Mouse (Mus musculus) megakaryocyte, embryonic 14.5 days (primary cell): ENCODE data around the gene Atg10.

Source experiments
- FLI1 ChIP-seq: IDR thresholded peaks from 2 replicates; pipeline ENCODE4 v1.6.1; 2012; ENCODE audit warnings: low read length, inconsistent platforms, mixed read lengths
- GATA1 ChIP-seq: IDR thresholded peaks from 3 replicates; pipeline ENCODE4 v1.6.1; 2012; ENCODE audit warnings: mixed read lengths, low read length, inconsistent platforms, borderline replicate concordance

DNA sequence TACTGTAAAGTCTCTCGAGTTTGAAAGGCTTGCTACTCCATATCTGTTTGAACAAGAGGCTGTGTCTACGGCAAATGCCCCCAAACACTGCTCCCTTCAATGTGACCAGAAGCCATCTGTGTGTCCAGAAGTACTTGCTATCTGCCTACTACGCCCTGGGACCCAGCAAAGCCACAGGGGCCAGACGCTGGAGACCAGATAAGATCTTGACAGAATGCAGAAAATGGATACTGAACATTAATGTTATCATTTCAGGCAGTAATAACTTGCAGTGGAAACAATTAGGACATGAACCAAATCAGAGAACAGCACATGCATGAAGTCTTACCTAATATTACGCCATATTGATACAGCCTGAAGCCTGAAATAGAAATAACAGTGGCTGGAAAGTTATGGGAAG is 56.2 kb downstream of the Atg10 start:
- TF ChIP-seq GATA1: no peak
- no peak for TF ChIP-seq FLI1
